Mouse (Mus musculus) liver, postnatal 0 days (tissue): ENCODE results near the gene Fggy.

Experiments used
- CTCF ChIP-seq: sonication (generic); IDR thresholded peaks from 2 replicates; pipeline ENCODE4 v1.5.1; 2016; ENCODE audit warnings: antibody characterized with exemption, low read depth
- EP300 ChIP-seq: IDR thresholded peaks from 2 replicates; pipeline ENCODE4 v1.6.1; 2016; ENCODE audit warnings: antibody characterized with exemption, low read depth, mild to moderate bottlenecking

DNA sequence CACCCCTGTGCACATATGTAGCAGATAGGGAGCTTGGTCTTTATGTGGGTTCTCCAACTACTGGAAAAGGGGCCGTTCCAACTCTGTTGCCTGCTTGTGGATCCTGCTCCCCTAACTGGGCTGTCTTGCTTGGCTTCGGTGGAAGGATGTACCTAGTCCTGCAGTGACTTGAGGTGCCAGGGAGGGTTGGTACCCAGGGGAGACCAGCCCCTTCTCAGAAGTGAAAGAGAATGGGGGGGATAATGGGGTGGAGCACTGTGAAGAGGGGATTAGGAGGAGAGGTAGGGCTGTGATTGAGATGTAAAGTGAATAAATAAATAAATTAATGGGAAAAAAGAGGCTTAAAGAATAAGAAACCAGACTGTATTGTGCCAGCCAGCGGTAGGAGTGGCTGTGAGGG, 77.6 kb downstream of the Fggy start:
- TF ChIP-seq CTCF, result no peak
- TF ChIP-seq EP300, result no peak
